Mouse (Mus musculus): ENCODE data around the gene Cks2.

GRCm38 (mm10) chr13:51647770-51648169 is 2.7 kb downstream of the Cks2 start:
- TF ChIP-seq CTCF (IDR thresholded peaks at IDR 0.05; ENCODE audit: control insufficient read depth, insufficient read depth, low read length) (no peak), POLR2A (IDR thresholded peaks at IDR 0.05; ENCODE audit: borderline replicate concordance, control insufficient read depth, low read depth, low read length) (no peak)

Measured in bone marrow, adult 2 months (tissue).